Mouse (Mus musculus): ENCODE measurements around the gene Krt84.

DNA sequence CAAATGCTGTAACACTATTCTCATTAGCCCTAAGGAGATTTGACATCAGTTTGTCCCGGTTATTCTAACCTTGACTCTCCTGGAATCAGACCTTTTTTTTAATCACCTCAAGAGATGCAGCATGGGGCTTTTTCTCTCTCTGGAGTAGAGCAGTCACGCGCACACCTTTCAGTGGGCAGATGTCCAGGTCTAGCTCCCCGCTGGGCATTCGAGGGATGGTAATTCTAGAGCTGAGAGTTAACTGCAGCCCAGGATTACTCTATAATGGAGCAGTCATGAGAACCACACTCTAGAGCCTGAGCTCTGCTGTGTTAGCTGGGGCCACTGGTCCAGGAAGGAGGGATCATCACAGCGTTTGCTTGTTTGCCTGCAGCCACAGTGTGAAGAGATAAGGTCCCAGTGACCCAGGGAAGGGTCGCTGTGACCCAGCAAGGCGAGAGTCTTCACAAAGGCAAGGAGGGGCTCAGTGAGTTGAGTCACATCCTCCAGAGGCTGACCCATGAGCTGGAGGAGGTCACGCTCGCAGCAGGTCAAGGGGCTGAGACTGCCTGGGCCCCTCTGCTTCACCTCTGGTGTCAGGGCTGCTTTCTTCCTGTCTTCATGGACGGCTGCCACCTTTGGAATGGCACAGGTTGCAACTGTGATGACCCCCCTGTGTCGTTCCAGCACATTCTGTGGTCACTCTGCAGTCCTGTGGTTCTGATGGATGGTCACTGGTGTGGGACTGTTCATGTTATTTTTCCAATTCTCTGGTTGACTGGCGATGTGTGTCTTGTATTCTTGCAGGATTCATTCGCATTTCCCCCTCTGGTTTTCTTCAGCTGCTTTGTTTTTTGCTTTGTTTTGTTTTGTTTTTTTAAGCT lies 25.5 kb downstream of the Krt84 start:
- TF ChIP-seq POLR2A (IDR thresholded peaks at IDR 0.05; ENCODE audit: borderline replicate concordance, control insufficient read depth, low read depth, low read length) (no peak), CTCF (IDR thresholded peaks at IDR 0.05; ENCODE audit: control insufficient read depth, insufficient read depth, low read length) (no peak)
